Mouse (Mus musculus) liver, postnatal 0 days (tissue): ENCODE data around the gene Eif2b4.

Experiments
- CTCF ChIP-seq: sonication (generic); IDR thresholded peaks from 2 replicates; pipeline ENCODE4 v1.5.1; 2016; ENCODE audit warnings: antibody characterized with exemption, low read depth
- EP300 ChIP-seq: IDR thresholded peaks from 2 replicates; pipeline ENCODE4 v1.6.1; 2016; ENCODE audit warnings: antibody characterized with exemption, low read depth, mild to moderate bottlenecking

GRCm38 (mm10) chr5:31199321-31199892 lies 6.2 kb upstream of the Eif2b4 start:
- TF ChIP-seq EP300 (no peak), CTCF (no peak)
